Mouse (Mus musculus) kidney, adult 2 months (tissue): ENCODE measurements around the gene Spaca6. TPM values are rescaled to one million over a fixed set of nuclear protein-coding genes. Genes with fewer than 3 reads are reported as not detected.

Experiments used
- DNase-seq: peaks from one replicate; pipeline ENCODE4 v3.0.0; 2021
- H3K27ac ChIP-seq: fragments of 200-500 bp; 2 replicates; pipeline ENCODE4 v1.5.1; 2012; ENCODE audit warnings: low read depth, low read length, control low read depth, inconsistent platforms; ENCODE audit not compliant: insufficient read depth
- H3K27me3 ChIP-seq: fragments of 200-500 bp; replicated peaks from 2 replicates; pipeline ENCODE4 v1.6.1; 2012; ENCODE audit warnings: mild to moderate bottlenecking, moderate library complexity, low read length, inconsistent platforms; ENCODE audit not compliant: control insufficient read depth, insufficient read depth
- H3K36me3 ChIP-seq: fragments of 200-500 bp; 2 replicates; pipeline ENCODE4 v1.6.1; 2012; ENCODE audit warnings: mild to moderate bottlenecking, moderate library complexity, low read length, inconsistent platforms; ENCODE audit not compliant: control insufficient read depth, insufficient read depth
- H3K4me1 ChIP-seq: fragments of 200-500 bp; 2 replicates; pipeline ENCODE4 v1.6.1; 2011; ENCODE audit warnings: low read length; ENCODE audit not compliant: control insufficient read depth, insufficient read depth
- H3K4me3 ChIP-seq: fragments of 200-500 bp; 2 replicates; pipeline ENCODE4 v1.5.1; 2011; ENCODE audit warnings: mild to moderate bottlenecking, low read depth, low read length, control low read depth; ENCODE audit not compliant: insufficient read depth
- CTCF ChIP-seq: fragments of 200-500 bp; conservative IDR thresholded peaks from 2 replicates; pipeline ENCODE4 v1.5.1; 2011; ENCODE audit warnings: low read depth, mild to moderate bottlenecking, control low read depth, low read length, moderate library complexity, mixed read lengths; ENCODE audit not compliant: insufficient read depth, insufficient read length
- POLR2A ChIP-seq: fragments of 200-500 bp; IDR thresholded peaks from one replicate; pipeline ENCODE4 v1.6.1; 2011; ENCODE audit warnings: low read depth, low read length, control low read depth
- WGBS: fragments of 180-500 bp; shearing (Covaris S2); methylation state at CpG from one replicate; pipeline ENCODE4 v1.1.7; 2018; 5-methylcytosine and 5-hydroxymethylcytosine counted together
- polyA plus RNA-seq: library from polyadenylated mRNA; depleted of rRNA; stranded (reverse); fragments of >200 nt; gene quantifications from 2 replicates; pipeline ENCODE4 v1.2.3, GENCODE M21; 2012

The Spaca6 gene
- polyA plus RNA-seq, 1 experiment = 43.9 TPM

GRCm38 (mm10) chr17:17827658-17828190 is 766 bp downstream of the Spaca6 start:
- 0% methylated on average over 13 of the region's 13 CpGs for WGBS
- no peaks in the 10 kb centered on the region for H3K27me3 ChIP-seq
- DNase-seq = peak; percentile 77
- H3K4me3 ChIP-seq = peak overlapping the region; percentile 89
- H3K4me1 ChIP-seq = 0 out of 2 replicates have a peak, but pooled peaks cover 6% of the 10 kb centered on the region
- TF ChIP-seq POLR2A = no peak
- TF ChIP-seq CTCF = no peak
- H3K27ac ChIP-seq = peak overlapping the region; percentile 94
- H3K36me3 ChIP-seq = no peaks in the 10 kb centered on the region

DNA sequence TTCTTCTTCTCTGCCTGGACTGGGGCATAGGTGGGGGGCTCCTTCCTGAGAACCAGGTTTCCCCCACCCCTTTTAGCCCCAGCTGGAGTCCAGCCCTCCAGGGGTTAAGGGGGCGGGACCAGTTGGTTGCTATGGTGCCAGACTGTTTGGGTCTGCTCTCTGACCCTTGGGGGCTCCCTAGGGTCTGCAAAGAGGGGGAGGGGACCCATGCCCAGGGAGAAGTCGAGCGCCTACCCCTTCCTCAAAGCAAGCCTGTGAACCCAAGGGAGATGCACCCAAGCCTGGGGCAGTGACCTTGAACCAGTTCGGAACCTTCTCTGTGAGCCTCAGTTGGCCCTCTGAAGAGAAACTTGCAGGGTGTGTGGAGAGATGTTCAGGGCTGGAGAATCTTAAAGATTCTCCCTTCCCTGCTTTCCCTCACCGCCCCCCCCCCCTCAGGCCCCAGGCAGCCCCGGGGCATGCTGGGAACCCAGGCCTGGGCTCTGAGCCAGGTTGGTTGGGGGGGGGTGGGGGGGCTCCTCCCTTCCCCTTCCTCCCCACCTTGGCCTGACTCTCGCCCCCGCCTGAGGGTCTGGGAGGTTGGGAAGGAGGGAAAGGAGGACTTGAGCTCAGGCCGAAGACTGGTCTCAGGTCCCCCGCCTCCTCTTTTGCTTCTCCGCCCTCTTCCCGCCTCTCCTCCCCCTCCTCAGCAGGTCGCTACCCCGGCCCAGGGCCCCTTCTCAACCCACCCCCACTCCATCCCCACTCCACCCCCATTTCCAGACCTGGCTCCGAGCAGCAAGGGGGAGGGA is 1.4 kb downstream of the Spaca6 start:
- DNase-seq = peak; percentile 52
- Histone ChIP-seq H3K4me3 (peak overlapping the region; percentile 89), H3K27ac (peak overlapping the region; percentile 94), H3K27me3 (no peaks in the 10 kb centered on the region), H3K4me1 (0 out of 2 replicates have a peak, but pooled peaks cover 6% of the 10 kb centered on the region), H3K36me3 (no peaks in the 10 kb centered on the region)
- WGBS = under 1% methylated on average over 11 of the region's 15 CpGs
- TF ChIP-seq CTCF = no peak
- TF ChIP-seq POLR2A = no peak

DNA sequence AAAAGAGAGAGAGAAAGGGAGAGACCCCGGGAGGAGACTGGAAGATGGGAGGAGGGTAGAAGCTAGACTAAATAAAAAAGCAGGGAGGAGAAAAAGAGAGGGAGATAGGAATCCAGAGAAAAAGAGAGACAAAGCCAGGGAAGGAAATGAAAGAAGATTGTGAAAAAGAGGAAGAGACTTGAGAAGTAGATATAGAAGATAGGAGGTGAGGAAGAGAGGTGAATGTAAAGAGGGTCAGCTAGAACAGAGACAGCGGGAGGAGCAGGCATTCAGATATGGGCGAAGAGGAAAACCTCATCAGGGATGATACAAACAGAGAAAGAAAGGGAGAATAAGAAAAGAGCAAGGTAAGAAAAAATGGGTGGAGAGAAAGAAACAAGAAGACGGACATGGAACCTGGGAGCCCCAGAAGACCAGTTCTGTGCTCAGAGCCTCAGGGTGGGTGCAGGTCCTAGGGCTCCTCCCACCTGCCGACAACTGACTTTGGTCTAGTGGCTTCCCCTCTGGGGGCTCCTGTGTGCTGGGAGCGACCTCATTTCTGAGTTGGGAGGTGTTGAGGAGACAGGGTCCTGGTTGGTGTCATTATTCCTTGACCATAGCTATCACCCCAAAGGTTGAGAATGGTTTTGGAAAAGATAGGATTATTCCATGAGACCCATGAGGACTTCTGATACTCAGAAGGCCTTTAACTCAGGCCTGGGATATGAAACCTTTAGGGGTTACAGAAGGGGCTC is 2.3 kb downstream of the Spaca6 start:
- DNase-seq = no peak
- Histone ChIP-seq H3K4me3 (peak overlapping the region; percentile 89; the same call in 1 of the 2 replicates), H3K36me3 (no peaks in the 10 kb centered on the region), H3K27ac (peak overlapping the region; percentile 26), H3K27me3 (no peaks in the 10 kb centered on the region), H3K4me1 (0 out of 2 replicates have a peak, but pooled peaks cover 6% of the 10 kb centered on the region)
- 22% methylated on average over 6 of the region's 6 CpGs for WGBS
- TF ChIP-seq CTCF (no peak), POLR2A (no peak)

DNA sequence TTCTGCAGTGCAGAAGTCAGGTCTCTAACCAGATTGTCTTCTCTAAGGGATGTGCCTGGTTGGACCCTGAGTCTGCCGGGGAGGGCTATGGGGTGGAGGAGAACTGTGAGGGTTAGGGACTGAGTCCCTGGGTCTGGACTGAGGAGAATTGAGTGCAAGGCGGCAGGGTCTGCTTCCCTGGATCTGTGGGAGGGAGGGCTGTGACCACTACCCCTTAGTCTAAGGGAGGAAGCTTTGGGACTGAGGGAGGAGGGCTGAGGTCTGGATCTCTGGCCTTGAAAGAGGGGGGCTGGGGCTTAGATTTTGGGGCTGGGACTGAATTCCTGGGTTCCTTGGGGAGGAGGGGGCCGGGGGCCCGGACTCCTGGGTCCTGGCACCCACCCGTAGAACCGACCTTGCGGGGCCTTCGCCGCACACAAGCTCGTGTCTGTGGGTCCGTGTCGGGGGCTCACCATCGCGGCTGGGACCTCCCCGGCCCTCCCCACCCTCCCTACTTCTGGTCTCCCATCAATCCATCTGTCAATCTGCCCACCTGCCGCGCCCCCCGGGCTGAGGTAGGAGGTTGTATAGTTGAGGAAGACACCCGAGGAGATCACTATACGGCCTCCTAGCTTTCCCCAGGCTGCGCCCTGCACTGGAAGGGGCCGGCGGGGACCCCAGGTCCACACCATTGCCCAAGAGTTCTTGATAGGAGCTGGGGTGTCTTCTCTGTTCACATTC is 3.0 kb downstream of the Spaca6 start:
- Histone ChIP-seq H3K27ac (no peak overlapping the region), H3K4me3 (peak overlapping the region; percentile 3; the same call in 1 of the 2 replicates), H3K27me3 (no peaks in the 10 kb centered on the region), H3K4me1 (0 out of 2 replicates have a peak, but pooled peaks cover 6% of the 10 kb centered on the region), H3K36me3 (no peaks in the 10 kb centered on the region)
- DNase-seq = no peak
- TF ChIP-seq CTCF = no peak
- no peak for TF ChIP-seq POLR2A
- WGBS = 37% methylated on average over 23 of the region's 23 CpGs

GRCm38 (mm10) chr17:17830731-17831130 is 3.8 kb downstream of the Spaca6 start:
- DNase-seq = no peak
- Histone ChIP-seq H3K4me1 (0 out of 2 replicates have a peak, but pooled peaks cover 5% of the 10 kb centered on the region), H3K36me3 (no peaks in the 10 kb centered on the region), H3K27me3 (no peaks in the 10 kb centered on the region), H3K27ac (0 out of 2 replicates have a peak overlapping the region, but pooled peaks have one; percentile 13), H3K4me3 (no peak overlapping the region)
- TF ChIP-seq POLR2A (no peak), CTCF (no peak)
- WGBS = 51% methylated on average over 7 of the region's 7 CpGs

GRCm38 (mm10) chr17:17834896-17835295 is 7.9 kb downstream of the Spaca6 start:
- H3K4me3 ChIP-seq = no peak overlapping the region
- peak; percentile 57 for DNase-seq
- no peak overlapping the region for H3K27ac ChIP-seq
- TF ChIP-seq CTCF (no peak), POLR2A (no peak)
- no peaks in the 10 kb centered on the region for H3K36me3 ChIP-seq
- no peaks in the 10 kb centered on the region for H3K27me3 ChIP-seq
- 2% methylated on average over 1 of the region's 1 CpGs for WGBS
- peaks cover 15% of the 10 kb centered on the region for H3K4me1 ChIP-seq
